In genomic region chr11:76484033-76484432, GRCm38 (mm10) we compare ENCODE assay signal across 14 mouse cellular contexts.
DNase-seq lines count a peak whose midpoint lies in the region; ATAC-seq and TF ChIP-seq lines count a peak whose summit lies in the region.
"Had no signal": no experiment of that assay in that cellular context is flagged by ENCODE, and none has a peak within 500 bp of the region (broad histone marks: within the 10 kb centered on the region; RNA-seq: fewer than 3 reads in every experiment).

No protein-coding gene starts in this region.

- H3K9ac ChIP-seq in lung, embryonic 14.5 days = no peak overlapping the region

- no peak overlapping the region for H3K4me2 ChIP-seq in lung, embryonic 14.5 days

- no peak for TF ChIP-seq POLR2A in lung, adult 2 months (IDR thresholded peaks at IDR 0.05; ENCODE audit: borderline replicate concordance, extremely low read depth, low read depth, low read length)
- no peak for TF ChIP-seq POLR2A in bone marrow, adult 2 months (IDR thresholded peaks at IDR 0.05; ENCODE audit: borderline replicate concordance, control insufficient read depth, low read depth, low read length)
- no peak for TF ChIP-seq POLR2A in small intestine, adult 2 months (IDR thresholded peaks at IDR 0.05; ENCODE audit: low read depth, low read length)

- H3K36me3 ChIP-seq in heart, embryonic 10.5 days = peaks cover 25% of the 10 kb centered on the region
- peaks cover 20% of the 10 kb centered on the region; the same call in 1 of the 2 replicates for H3K36me3 ChIP-seq in lung, embryonic 14.5 days (ENCODE audit: insufficient read depth)
- peaks cover 18% of the 10 kb centered on the region for H3K36me3 ChIP-seq in small intestine, adult 2 months (ENCODE audit: control insufficient read depth, insufficient read depth, low read length)

- WGBS in heart, embryonic 10.5 days = 21% methylated on average over 2 of the region's 2 CpGs
- 46% methylated on average over 2 of the region's 2 CpGs for WGBS in lung, embryonic 14.5 days
- 73% methylated on average over 2 of the region's 2 CpGs for WGBS in lung, adult 2 months
- 83% methylated on average over 2 of the region's 2 CpGs for WGBS in bone marrow, adult 2 months
- 53% methylated on average over 2 of the region's 2 CpGs for WGBS in small intestine, adult 2 months

- peaks cover 75% of the 10 kb centered on the region for H3K4me1 ChIP-seq in heart, embryonic 10.5 days
- H3K4me1 ChIP-seq in lung, embryonic 14.5 days (ENCODE audit: insufficient read depth) = peaks cover 14% of the 10 kb centered on the region
- H3K4me1 ChIP-seq in lung, adult 2 months (ENCODE audit: control insufficient read depth, insufficient read depth, low read length) = peaks cover 17% of the 10 kb centered on the region
- H3K4me1 ChIP-seq in bone marrow, adult 2 months (ENCODE audit: control insufficient read depth, insufficient read depth, low read length) = peaks cover 16% of the 10 kb centered on the region
- H3K4me1 ChIP-seq in small intestine, adult 2 months (ENCODE audit: control insufficient read depth, insufficient read depth, insufficient read length, low read length) = peaks cover 45% of the 10 kb centered on the region

- no peak for ATAC-seq in lung, embryonic 14.5 days (ENCODE audit: insufficient read depth)
- ATAC-seq: Patski had no signal

- H3K9me3 ChIP-seq in heart, embryonic 10.5 days = no peaks in the 10 kb centered on the region
- H3K9me3 ChIP-seq in lung, embryonic 14.5 days (ENCODE audit: low read depth, low read length) = no peaks in the 10 kb centered on the region

- intact Hi-C loops in left cerebral cortex, postnatal 25 days (cut with DNase I) = no loop called here

- no peak for TF ChIP-seq CTCF in lung, embryonic 14.5 days (IDR thresholded peaks at IDR 0.05; ENCODE audit: low read depth)
- no peak for TF ChIP-seq CTCF in lung, adult 2 months (IDR thresholded peaks at IDR 0.05; ENCODE audit: insufficient read depth, low read length)
- no peak for TF ChIP-seq CTCF in bone marrow, adult 2 months (IDR thresholded peaks at IDR 0.05; ENCODE audit: control insufficient read depth, insufficient read depth, low read length)
- TF ChIP-seq CTCF in small intestine, adult 2 months (IDR thresholded peaks at IDR 0.05; ENCODE audit: extremely low read depth, insufficient read length, insufficient replicate concordance, low read depth, low read length) = no peak

- no peak for DNase-seq in heart, embryonic 10.5 days (ENCODE audit: low spot score)
- DNase-seq in heart, adult 9 months (ENCODE audit: low spot score in 2 of 2) = no peak
- DNase-seq in lung, embryonic 14.5 days = no peak
- DNase-seq in lung, adult 2 months = no peak
- DNase-seq in left cerebral cortex, postnatal 25 days (ENCODE audit: low spot score in 2 of 2) = no peak
- DNase-seq in retina, embryonic 14.5 days (ENCODE audit: low spot score) = no peak
- DNase-seq: adrenal gland, adult 2 months; lung, postnatal 36 days; right cerebral cortex, postnatal 4 days; thymus, adult 18-20 months had no signal

- no peaks in the 10 kb centered on the region for H3K27me3 ChIP-seq in heart, embryonic 10.5 days (ENCODE audit: insufficient read depth, poor library complexity, severe bottlenecking)
- H3K27me3 ChIP-seq in lung, embryonic 14.5 days (ENCODE audit: insufficient read depth, low read length) = no peaks in the 10 kb centered on the region
- no peaks in the 10 kb centered on the region for H3K27me3 ChIP-seq in small intestine, adult 2 months (ENCODE audit: control insufficient read depth, insufficient read depth, low read length)
- H3K27me3 ChIP-seq: Patski had no signal

- H3K27ac ChIP-seq in heart, embryonic 10.5 days = peak overlapping the region; percentile 83
- H3K27ac ChIP-seq in lung, embryonic 14.5 days (ENCODE audit: low read depth) = peak overlapping the region; percentile 91; the same call in 1 of the 2 replicates
- H3K27ac ChIP-seq in bone marrow, adult 2 months (ENCODE audit: control insufficient read depth, insufficient read depth, low read depth, low read length, poor library complexity) = peak overlapping the region; percentile 80; the same call in 1 of the 2 replicates
- peak overlapping the region; percentile 99 for H3K27ac ChIP-seq in small intestine, adult 2 months (ENCODE audit: insufficient read depth, low read depth, low read length)

- H3K4me3 ChIP-seq in heart, embryonic 10.5 days = 0 out of 2 replicates have a peak overlapping the region, but pooled peaks have one; percentile 18
- H3K4me3 ChIP-seq in lung, embryonic 14.5 days (ENCODE audit: low read depth, low read length) = no peak overlapping the region
- H3K4me3 ChIP-seq in lung, adult 2 months (replicated peaks; ENCODE audit: extremely low read depth, low read depth, low read length) = no peak overlapping the region
- H3K4me3 ChIP-seq in bone marrow, adult 2 months (replicated peaks; ENCODE audit: control insufficient read depth, low read depth, low read length) = no peak overlapping the region
- H3K4me3 ChIP-seq in small intestine, adult 2 months (ENCODE audit: low read depth, low read length) = no peak overlapping the region
- H3K4me3 ChIP-seq: erythroblast, embryonic 14.5 days had no signal
